Mouse (Mus musculus) 416B (cell line): ENCODE data around the gene Paf1.

Source experiments
- DNase-seq: peaks from one replicate; pipeline ENCODE4 v3.0.0; 2011; ENCODE audit warnings: low read depth

Paf1 gene

DNA sequence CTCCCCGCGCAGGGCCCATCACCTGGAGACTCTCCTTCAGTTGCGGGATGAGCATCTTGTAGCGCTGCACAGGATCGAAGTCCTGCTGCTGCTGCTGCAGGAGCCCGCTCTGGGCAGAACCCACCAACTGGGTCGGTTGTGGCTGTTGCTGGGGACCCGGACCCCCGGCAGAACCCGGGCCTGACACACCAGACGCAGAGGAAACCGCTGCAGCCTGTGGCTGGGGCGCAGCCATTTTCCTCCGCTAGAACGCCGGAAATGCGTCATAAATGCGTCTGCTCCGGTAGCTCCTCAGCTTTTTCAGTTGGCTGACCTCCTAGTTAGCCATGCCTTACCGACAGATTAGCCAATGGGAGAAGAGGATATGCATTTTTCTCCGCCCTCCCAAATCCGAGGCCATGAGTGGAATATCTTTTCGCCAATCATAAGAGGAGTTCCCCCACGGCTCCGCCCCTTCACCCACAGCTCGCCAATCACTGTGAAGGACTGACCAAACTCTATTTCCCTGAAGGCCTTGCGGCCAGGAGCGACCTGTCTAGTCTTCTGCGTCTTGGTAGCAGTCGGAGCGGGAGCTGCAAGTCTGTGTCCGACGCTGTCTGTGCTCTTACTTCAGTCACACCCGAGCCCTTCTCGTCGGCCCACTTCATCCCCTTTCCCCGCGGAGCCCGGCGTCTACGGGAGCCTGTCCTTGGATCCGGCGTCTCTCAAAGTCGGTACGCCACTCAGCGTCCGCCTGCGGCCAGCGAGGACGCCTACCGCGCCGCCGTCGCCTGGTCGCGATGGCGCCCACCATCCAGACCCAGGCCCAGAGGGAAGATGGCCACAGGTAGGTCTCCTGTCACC lies at the start of gene Paf1, which contains the start of gene Med29:
Gene Paf1 (plus strand): TSS at position 523 of the 843 bp plus-strand sequence.
Gene Med29 (minus strand): TSS at position 280 of the 843 bp plus-strand sequence.
- DNase-seq, result peak; percentile 100

DNA sequence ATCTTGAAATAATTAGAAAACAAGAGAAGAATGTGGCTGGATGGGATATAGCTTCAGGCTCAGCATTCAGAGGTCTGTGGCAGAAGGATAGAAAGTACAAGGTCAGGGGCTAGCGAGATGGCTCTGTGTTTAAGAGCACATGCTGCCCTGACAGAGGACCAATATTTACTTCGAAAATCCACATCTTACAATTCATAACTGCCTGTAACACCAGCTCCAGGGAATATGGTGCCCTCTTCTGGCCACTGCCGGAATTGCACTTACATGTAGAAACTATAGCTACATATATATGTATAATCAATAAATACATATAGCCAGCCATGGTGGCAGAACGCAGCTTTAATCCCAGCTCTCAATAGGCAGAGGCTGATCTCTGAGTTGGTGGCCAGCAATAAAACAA lies 48.1 kb upstream of the Paf1 start:
- DNase-seq, result peak; percentile 83

DNA sequence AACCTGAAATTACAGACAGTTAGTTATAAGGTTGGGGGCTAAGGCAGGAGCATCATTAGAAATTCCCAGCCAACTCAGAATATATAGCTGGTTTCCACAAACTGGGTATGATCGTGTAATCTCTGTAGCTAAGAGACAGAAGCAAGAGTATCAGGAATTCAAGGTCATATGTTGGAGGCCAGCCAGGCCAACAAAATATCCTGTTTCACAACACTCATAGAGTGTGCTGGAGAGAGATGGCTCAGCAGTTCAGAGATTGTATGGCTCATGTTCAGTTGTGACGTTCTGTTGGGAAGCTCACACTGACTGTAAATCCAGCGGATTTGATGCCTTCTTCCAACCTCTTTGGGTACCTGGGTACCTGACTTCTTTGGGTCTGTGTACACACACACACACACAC lies 45.0 kb upstream of the Paf1 start:
- peak; percentile 92 for DNase-seq

DNA sequence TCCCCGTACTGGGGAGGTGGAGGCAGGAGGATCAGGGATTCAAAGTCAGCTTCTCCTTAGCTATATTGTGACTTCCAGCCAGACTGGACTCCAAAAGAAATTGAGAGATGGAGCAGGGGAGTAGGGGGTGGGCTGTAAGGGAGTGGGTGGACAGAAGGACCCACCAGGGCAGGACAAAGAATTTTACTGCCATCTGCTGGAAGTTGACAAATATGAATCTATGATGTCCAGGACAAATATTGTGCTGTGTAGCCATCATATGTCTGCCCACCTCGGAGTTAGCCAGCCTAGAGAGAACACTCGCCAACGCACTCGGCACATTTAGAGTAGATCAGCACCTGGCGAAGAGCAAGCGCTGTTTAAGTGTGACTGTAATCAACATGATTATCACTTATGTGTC lies 44.1 kb upstream of the Paf1 start:
- peak; percentile 62 for DNase-seq

DNA sequence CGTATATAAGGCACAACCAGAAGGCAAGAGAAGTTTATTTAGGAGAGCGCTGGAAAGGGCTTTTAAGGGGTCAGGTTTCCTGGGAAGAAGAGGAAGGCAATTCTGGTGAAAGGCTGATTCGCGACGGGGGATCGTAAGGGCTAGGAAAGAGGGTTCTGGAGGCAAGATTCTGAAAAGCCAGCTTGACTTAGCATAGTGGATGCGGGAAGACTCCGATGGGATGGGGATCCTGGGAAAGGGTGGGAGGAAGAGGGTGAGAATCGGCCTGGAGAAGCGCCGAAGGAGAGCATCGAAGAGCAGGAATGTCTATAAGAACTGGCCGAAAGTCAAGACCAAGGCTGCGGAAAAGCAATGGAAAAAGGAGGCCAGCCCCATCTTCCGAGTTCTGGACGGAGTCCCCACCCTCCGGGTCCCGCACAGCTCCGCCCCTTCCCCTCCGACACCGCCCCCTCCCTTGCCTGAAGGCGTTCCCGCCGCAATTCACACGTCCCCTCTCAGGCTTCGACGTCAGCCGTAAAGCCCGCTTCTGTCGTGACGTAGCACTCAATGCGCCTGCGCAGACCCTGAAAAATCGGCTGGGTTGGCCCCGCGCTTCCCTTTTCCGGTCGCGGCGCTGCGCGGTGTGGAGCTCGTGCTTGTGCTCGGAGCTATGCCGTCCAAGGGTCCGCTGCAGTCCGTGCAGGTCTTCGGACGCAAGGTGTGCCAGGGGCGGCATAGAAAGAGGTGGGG lies 42.4 kb upstream of the Paf1 start, which contains the start of gene Rps16:
Gene Rps16 (plus strand): TSS at position 498 of the 729 bp plus-strand sequence.
- DNase-seq, result peak; percentile 98

DNA sequence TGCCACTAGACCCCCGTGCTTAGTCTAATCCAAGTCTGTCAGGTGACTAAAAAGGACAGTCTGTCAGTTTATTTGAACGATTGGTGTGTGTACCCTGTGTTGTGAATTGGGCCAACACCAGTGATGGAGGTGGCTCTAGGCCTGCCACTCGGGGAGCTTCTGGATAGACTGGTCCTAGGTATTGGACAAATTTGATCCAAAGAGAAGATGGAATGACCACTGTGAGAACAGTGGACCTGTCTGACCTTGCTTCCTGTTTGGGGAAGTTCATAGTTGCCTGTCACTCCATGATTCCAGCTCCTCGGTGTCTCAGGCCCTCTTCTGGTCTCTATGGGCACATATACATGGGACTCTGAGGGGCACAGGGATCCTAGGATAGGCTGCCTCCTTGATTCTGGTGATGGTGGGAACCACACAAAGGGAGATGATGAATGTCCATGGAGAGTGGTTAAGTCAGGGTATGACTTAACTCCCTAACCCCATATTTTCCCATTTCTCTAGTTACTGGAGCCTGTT lies 41.0 kb upstream of the Paf1 start:
- peak; percentile 46 for DNase-seq

DNA sequence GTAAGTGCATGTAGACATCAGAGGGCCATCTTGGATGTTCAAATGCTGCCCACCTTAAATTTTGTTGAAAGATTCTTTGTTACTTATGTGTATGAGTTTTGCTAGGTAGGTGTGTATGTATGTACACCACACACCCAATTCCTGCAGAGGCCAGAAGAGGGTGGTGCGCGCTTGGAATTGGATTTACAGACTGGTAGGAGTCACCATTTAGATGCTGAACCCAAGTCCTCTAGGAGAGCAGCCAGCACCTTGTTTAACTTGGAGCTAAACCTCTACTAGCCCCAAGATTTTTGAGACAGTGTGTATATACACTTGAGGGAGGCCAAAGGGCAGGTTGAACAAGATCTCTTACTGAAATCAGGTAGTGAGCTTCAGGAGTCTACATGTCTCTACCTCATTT lies 39.5 kb upstream of the Paf1 start:
- DNase-seq, result no peak

DNA sequence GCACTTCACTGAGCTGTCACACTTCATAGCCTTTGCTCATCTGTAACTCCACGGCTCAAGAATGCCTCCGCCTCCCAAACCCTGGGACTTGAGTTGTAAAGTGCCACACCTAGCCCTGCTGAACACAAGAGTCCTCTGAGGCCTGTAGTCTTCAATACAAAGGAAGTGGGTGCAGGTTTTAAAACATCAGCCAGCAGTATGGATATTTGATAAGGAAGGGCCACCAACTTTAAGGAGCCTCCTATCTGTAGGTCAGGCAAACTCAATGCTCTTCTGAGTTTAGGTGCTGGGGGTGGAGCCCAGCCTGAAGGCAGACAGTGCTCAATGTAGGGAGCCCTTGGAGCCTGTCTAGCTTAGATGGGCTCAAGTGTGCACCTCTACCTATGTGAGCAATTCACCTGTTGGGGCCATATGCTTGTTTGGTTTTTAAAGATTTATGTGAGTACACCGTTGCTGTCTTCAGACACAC lies 38.6 kb upstream of the Paf1 start:
- DNase-seq, result no peak

DNA sequence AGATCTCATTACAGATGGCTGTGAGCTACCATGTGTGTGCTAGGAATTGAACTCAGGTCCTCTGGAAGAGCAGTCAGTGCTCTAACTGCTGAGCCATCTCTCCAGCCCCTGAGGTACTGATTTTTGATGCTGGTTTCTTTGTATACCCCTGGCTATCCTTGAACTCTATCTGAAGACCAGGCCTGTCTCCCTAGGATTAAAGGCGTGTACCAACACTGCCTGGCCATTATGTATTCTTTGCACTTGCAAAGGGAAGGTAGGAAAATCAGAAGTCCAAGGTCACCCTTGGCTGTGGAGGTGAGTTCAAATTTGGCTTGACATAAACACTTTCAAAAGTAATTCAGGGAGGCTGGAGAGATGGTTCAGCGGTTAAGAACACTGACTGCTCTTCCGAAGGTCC lies 38.2 kb upstream of the Paf1 start:
- no peak for DNase-seq

DNA sequence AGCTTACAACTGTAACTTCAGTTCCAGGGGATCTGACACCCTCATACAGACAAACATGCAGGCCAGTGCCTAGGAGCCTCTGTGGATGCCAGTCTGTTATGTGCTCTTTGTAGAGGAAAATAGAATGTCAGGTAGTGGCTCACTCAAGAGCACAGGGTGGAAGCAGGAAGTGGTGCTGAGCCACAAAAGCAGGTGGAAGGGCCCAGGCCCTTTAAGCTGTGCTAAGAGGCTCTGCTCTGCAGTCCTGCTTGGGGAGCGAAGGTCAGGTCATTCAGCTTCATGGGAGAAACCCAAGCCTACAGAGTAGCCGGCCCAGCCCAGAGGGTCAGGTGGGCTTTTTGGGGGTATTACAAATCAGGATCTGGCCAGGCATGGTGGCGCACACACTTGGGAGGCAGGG lies 37.5 kb upstream of the Paf1 start:
- DNase-seq, result no peak

DNA sequence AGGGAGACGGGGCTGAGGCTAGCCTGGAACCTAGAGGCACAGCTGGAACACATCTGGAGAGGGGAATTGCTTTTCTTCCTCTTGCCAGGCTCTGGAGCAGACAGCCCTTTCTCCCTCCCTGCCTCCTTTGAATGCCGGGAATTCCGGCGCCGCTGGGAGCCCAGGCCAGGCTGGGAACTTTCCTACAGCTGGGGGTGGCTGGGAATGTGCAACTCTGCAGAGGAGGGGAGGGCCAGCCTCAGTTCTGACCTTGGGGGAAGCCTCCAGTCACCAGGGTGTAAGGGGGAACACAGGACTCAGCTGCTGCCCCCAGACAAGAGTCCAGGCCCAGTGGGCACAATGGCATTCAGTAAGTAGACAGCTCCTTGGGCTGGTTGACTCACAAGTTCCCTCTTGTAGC lies 35.8 kb upstream of the Paf1 start:
- DNase-seq, result no peak

DNA sequence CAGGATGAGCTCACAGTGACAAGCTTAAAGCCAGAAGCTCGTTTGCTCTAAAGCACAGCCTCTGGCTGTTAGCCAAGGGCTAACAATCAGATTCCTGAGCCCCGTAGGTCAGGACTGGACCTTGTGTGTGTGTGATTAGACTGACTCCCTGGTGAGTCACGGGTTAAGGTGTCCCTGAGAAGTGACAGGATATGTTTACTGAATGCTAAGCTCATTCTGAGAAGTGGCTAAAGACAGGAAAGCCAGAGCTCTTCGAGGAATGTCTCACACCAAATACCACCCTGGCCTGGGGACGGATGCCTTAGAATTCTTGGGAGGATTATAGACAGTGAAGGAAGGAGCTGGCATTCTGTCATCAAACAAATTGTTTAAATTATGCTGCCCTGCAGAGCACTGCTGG lies 34.8 kb upstream of the Paf1 start:
- DNase-seq, result peak; percentile 74

DNA sequence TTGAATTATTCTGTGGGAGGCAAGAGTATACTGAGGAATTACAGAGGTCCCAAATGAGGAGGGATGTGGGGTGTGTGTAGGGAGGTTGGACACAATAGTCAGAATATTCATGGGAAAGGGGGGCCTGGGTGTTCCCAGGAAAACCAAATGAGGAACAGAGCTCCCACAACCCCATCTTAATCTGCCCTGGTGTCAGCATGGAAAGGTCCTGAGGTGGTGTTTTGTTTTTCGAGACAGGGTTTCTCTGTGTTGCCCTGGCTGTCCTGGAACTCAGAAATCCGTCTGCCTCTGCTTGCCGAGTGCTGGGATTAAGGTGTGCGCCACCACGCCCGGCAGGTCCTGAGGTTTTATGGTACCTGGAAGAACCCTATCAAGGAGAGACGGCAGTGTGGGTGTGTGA lies 34.3 kb upstream of the Paf1 start:
- no peak for DNase-seq

DNA sequence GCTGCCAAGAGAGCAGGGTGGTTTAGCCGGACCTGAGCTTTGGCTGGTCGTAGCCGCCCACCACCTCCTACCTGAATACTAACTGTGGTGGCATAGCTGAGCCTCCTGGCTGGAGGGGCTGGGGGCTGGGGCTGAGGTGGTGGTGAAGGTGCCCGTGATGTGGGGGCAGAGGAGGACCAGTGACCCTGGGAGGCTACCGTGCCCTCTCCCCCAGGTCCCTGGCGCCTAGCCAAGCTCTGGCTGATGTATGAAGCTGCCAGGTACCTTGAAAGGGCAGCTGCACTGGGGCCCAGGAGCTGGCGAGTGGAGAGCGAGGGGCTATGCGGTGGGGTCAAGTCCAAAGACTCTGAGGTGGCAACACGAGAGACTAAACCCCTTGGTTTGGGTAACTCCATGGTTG lies 32.9 kb upstream of the Paf1 start:
- DNase-seq, result no peak

DNA sequence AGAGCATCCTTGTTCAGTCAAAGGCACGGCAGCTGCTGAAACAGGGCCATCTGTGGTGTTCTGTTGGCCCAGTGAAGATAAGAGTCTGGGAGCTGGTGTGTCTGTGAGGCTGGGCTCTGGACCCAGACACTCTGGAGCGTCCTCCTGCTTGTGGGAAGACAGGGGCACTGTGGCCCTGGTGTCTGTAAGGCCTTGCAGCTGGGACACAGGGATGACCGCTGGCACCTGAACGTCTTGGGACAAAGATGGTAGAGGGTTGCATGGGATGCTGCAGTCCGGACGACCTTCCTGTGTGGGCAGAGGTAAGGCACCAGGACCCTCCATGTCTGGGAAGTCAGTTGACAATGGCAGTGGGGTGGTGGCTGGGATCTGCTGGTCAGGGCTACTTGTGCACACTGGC lies 32.5 kb upstream of the Paf1 start:
- DNase-seq, result no peak

DNA sequence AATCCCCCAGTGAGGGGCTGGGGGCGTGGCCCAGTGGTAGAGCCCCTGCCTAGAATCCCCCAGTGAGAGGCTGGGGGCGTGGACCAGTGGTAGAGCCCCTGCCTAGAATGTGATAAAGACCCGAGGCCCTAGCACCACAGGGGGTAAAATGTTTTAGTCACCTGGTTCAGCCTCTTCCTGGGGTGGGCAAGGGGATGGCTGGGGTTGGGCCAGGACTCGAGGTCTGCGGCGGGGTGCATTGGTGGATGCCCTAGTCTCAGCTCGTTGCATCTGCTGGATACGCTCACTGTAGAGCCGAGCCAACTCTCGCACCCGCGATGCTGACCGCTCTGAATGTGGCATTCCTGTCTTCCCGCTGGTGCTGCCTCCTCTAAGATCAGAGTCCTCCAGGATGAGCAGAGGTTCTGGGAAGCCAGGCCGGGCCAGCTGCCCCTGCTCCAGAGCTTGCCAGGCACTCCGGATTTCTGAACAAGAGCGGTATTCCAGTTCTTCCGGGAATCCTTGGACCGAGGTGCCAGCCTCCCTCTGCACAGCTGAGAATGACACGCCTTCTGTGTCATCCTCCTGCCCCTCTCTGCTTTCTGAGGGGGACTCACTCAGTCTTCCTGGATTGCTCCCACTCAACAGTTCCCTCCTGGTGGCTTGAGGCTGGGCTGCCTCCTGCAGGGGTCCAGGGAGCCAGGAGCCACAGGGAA lies 31.0 kb upstream of the Paf1 start:
- no peak for DNase-seq

DNA sequence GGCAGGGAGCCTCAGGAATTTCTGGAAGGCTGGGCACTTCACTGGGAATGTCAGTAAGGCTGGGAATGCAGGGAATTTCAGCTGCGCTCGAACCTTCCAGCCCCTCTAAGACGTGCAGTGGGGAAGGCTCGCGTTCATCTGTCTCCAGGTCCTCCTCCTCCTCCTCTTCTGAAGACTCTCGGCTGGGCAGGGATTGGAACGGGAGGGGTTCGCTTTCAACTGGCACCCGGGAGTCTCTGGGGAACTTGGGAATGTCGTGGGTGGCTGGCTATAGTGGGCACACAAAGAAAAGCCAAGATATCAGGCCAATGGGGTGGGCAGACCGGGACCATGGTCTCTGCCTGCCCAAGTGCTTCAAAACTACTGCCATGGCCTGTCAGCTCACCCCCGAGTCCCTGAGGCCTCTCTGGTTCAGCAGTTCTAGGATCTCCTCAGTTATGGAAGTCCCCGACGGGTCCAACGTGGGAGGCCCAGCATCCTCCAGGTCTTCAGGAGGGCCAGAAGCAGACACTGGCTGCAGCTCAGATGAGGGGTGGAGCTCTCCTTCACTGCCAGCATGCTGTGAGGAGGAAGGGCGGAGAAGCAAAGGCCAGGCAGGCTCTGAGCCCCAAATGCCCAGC lies 30.2 kb upstream of the Paf1 start:
- DNase-seq, result no peak

DNA sequence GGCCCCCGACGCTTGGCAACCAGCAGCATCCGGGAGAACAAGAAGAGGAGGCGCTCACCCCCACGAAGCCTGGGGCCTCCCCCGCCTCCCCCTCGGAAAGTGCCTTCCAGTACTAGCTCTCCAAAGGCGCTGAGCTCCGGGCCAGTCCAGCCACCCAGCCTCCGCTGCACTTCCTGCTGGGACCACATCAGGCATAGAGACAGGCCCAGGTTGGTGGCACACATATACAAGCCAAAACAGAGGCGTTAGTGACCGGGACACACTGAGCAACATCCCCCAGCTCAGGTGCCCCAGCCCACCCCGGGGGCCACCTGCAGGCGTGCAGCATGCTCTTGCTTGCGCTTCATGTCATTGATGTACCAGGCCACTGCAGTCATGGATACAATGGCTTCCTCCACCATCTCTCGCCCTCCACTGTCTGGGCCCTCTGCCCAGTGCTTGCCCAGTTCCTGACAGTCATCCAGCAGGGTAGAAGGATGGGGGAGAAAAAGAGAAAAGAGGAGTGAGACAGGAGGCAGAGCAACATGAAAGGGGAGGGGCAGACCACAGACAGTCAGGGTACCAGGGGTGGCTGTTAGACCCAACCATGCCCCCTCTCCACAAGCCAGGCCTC lies 25.0 kb upstream of the Paf1 start:
- DNase-seq, result no peak

DNA sequence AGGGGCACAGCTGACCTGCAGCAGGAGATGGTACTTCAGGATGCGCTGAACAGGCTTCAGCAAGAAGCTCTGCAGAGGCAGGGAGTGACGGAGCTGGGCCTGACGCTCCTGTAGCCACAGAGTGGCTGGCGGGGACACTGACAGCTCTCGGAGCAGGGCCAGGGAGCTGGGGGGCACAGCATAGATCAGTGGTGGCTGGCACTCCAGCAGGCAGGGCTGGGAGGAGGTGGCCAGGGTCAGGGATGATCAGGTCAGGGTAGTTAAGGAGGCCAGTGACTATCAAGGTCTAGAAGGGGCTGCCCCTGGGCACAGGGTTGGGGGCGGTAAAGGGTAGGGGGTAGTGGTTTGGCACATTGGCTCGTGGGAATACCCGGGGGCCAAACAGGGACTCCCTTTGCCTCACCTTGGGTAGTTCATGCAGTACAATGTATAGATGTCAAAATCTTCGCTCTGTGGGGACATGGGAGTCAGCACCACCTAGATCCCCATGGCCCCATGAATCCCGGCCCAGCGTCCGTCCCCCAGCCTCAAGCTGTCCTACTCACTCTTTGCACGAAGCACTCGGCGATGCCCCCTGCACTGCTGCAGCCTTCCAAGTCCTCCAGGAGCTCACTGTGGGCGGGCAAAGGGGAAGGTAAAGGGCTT lies 24.4 kb upstream of the Paf1 start:
- DNase-seq, result no peak

DNA sequence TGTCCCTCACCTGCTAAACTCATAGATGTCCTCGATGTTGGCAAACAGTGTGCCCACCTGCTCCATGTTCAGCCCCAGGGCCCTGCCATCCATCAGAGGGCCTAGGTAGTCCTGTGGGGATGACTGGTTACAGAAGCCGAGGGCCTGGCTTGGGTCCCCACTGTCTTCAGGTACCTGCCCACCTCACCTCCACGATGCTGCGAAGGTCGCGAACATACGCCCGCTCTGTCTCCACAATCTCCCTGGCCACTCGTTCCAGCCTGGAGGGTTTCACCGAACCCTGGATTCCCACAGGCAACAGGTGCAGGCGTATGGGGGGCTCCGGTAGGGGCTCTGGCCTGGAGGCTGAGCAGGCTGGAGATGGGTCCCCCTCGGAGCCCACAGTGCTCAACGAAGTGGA lies 22.7 kb upstream of the Paf1 start:
- no peak for DNase-seq

DNA sequence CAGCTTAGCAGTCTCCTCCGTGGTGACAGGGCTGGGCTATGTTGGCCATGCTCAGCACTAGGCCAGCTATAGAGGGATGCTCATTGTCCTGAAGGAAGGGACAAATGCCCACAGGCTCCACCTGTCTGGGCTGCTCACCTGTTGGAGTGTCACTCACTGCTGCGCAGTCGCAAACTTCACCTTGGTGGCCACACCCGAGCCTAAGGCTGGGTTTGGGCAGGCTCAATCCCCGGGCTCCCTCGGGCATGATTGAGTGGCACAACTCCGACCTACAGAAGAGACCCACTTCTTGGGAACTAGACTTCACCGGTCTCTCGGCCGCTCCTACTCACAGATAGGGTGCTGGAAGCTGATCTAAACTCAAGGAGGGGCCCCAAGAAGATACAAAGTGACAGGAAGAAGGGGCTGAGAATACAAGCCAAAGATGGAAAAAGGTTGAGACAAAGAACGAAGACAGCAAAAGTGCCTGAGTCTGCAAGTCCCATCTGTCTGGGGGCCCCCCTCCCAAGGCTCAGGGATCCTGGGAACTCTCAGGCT lies 21.7 kb upstream of the Paf1 start:
- DNase-seq, result no peak
